Mouse (Mus musculus) granulocyte monocyte progenitor cell, adult 5-6 weeks (primary cell): ENCODE measurements around the gene Eipr1. TPM values are rescaled to one million over a fixed set of nuclear protein-coding genes. Genes with fewer than 3 reads are reported as not detected.

Source experiments
- ATAC-seq: replicated peaks from 2 replicates; pipeline ENCODE4 v1.8.0; 2016; ENCODE audit warnings: mild to moderate bottlenecking, moderate TSS enrichment, inconsistent platforms; ENCODE audit not compliant: poor library complexity, severe bottlenecking
- total RNA-seq, 2 experiments: library from RNA; stranded (forward) in 1 of 2; stranded (reverse) in 1 of 2; fragments of 200-712, 200-1000 nt in 1 of 2; fragments of >200 nt in 1 of 2; fragmentation: Nextera tagmentation in 1 of 2; gene quantifications; 2 replicates each; pipeline ENCODE4 v1.2.3; 2014 to 2017

Eipr1 gene
- total RNA-seq, 2 experiments from 2014 or later: 25.5 to 31.2 TPM

DNA sequence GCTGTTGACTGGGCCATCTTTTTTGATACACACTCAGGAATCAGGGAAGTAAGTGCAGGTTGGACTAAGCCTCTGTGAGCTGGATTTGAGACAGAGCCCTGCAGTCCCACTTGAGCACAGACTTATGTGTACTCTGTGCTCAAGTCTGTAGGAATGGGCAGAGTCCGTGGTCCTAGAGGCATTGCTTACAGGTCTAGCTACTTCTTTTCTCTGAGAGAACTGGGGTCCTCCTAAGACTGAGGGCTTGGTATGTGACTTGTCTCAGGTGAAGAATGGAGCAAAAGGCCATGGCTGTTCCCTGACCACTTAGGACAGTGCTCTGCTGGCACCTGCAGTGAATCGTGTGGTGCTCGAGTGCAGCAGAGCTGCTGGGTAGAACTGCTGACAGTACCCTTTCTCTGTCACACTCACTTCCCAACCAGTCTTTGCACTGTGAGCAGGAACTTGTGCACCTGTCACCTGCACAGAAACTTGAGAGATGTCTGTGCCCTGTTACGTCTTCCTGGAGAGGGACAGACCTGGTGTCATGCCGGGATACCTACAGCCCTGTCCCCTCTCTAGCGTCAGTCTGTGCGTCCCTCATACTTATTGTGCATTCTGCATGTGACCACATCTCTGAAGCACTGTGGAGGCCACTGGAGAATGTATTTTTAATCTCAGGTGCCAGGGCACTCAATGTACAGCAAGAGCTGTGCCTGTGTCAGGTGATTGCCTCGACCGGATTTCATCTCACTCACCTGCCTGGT lies 65.3 kb downstream of the Eipr1 start:
- no peak for ATAC-seq

DNA sequence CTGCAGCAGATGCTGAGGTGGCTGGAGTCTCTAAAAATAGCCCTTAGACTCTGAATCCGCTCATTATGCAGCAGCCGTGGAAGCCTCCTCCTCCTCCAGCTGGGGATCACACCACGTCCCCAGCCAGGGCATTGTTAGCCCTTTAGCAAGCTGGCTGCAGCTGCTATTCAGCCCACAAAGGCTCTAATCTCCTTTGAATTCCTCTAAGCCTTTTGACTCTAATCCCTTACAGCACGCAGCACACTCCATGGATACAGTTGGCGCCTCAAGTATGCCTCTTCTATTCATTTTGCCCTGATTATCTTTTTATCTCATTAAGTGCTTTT lies 65.8 kb downstream of the Eipr1 start:
- no peak for ATAC-seq

DNA sequence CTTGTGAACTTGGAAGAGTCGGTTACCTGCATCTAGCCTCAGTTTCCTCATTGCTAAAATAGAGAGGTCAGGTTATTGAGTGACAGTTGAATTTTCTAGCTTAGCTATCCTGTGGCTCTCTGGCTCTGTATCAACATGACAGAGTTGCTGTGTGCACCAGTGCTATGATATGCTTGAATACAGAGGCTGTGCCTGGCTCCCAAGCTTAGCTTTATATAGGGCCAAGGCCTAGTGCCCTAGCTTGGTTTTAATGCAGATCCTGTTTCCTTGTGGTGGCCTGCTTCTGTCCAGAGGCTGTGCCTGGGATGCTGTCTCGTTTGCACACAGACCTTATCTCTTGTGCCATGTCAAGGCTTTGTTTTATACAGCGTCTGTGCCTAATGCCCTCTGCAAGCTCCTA lies 66.3 kb downstream of the Eipr1 start:
- no peak for ATAC-seq

DNA sequence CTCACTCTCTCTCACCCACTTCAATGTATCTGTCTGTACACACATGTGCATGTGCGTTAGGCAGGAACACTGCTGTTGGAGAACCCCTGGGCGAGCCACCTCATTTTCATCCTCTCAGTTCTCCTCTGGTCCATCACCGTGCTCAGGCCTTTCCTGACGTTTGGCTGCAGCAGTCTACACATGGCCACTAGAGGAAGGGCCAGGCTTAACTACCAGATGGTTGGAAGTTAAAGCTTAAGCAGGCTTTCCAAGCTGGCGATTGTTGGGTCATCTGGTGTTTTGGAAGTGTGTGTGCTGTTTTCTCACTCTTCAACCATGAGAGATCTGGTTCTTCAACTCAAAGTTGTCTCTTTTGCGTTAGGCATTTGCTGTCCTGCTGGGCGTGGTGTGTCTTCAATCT lies 71.9 kb downstream of the Eipr1 start:
- no peak for ATAC-seq

DNA sequence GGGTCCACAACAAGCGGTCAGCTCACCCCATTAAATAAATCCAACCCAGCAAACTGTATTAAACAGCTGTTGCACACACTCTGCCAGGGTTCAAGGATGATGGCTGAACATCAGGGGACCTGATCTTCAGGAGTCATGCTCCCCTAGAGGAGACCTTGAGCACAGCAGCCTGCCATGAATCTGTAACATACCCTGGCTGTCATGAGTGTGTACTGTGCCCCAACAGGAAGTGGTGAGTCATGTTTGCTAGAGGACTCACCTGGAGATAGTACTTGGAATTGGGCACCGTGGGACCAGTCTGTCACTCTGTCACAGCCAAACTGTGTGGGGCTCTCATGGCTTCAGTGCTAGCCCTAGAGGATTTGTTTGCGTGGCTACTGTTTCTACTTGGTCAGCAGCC lies 77.9 kb downstream of the Eipr1 start:
- peak; percentile 80 for ATAC-seq

DNA sequence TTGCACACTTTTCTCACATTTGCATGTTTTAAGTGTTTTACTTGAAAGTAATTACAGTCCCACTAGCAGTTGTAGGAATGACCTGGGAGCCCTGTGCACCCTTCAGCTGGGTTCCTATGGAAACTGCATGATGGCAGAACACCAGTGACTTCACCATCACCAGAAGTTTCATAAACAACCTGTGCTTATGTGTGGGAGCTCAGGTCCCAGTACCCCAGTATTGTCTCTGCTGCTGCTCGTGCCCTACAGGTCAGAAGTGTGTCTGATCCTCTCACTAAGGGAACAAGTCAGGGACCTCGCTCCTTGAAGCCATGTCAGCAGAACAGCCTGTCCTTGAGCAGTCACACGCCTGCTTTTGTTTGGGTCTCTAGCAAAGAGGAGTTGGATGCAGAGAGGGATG lies 78.9 kb downstream of the Eipr1 start:
- ATAC-seq: no peak

DNA sequence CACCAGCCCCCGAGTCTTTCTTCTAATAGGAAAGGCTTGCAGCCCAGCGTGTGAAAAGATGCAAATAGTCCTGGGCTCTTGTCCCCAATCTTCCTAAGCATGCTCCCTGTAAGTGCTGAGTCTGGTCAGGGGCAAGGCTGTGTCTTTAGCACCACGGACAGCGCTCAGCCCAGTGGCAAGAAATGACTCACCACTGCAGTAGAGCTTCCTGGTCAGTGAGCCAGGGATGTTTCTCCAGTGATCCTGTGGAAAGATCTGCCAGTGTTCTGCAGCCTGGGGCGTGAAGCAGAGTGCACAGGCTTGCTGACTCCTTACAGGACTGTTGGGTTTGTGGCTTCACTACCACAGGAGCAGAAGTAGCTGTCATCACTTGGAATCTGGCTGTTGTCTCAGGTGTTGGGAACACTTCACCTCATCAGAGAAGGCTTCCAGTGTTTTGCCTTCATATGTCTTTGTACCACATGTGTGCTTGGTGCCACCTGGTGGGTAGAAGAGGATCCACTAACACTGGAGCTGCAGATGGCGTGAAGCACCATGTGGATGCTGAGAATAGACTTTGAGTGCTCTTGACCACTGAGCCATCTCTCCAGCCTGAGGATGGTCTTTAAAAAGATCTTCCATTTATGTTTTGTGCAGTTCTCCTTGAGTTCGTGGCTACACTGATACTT lies 79.6 kb downstream of the Eipr1 start:
- ATAC-seq: peak; percentile 63

DNA sequence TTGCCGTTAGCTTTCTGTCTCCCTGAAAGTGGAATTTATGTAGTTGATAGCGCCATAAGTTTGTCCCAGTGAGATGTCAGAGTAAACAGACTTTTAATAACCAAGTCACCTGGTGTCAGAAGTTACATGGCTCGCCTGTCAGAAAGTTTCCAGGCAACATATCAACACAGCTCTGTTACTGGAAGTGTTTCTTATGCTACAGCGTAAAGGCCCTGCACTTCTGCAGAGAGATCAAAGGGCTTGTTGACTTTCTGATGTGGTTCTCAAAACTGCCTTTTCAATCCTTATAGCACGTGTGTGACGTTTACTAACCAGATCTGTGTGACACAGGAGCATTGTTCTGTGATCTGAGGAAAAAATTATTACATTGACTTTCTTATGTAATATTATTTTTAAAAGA lies 82.7 kb downstream of the Eipr1 start:
- no peak for ATAC-seq

DNA sequence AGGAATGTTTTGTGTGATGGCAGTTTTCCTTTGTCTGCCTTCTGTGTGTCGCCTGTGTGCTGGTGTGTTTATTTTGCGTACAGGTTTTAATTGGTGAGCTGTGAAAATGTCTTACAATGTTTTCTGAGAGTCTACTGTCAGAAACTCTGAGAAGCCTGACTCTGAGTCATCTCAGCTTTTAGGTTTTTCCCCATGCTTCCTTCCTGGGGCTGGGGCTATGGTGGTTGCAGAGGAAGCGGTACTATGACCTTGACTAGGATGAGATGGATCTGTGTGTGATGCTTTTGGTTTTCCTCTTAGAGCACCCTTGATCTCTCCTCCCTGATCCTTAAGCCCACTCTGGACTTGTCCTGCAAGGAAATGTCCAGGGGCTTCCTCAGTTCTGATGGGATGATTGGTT lies 84.1 kb downstream of the Eipr1 start:
- ATAC-seq: no peak

DNA sequence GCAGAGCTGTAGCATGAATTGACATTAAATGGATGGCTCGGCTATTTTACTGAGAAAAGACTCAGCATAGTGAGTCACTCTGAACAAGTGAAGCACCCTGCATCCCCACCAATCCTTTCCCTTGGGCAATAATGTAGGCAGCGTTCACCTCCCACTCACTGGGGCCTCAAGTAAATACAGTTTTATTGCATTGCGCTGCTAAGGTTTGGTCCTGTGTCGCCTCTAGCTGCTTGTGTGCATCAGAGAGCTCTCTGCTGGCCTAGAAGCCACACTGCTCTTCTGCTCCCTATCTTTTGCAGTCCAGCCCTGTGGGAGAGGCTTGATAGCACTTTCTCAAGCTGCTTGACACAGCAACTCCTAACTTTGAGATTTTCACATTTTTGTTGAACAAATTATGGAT lies 86.7 kb downstream of the Eipr1 start:
- no peak for ATAC-seq

DNA sequence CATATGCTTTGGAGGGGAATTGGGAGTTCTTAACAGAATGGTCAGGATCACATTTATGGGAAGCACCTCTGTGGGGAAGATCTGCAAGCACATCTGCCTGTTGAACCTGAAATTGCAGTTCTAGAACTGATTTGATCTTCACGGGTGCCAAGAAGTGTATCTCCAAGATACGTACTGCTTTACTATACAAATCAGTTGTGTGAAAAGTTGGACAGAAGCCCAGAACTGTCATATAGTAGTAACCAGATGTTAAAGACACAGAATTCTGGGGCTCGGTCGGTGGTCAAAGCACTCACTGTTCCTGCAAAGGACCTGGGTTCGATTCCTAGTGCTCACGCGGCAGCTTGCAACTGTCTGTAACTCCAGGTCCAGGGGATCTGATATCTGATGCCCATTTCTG lies 87.4 kb downstream of the Eipr1 start:
- ATAC-seq: no peak

DNA sequence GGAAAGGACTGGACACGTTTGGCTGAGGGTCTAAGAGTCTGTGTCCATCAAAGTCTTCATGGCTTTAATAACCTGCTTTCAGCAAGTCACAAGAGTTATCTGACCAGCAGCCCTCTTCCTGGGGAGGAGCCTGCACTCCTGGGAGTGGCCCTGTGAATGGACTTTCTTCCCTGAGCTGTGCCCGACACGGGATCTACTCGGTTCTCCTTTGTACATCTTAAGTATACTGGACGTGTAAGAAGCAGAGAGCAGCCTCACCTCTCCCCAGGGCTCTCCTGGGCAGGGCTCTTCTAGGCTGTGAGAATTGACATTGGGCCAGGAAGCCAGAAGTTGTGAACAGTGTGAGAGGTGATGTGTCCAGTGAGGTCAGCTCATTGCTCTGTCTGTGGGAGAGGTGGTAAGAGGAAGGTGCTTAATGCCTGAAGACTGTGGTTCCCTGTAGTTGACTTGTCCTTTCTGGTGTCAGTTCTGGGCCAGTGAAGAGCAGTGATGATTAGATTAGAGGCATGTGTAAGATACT lies 89.6 kb downstream of the Eipr1 start:
- ATAC-seq: no peak

DNA sequence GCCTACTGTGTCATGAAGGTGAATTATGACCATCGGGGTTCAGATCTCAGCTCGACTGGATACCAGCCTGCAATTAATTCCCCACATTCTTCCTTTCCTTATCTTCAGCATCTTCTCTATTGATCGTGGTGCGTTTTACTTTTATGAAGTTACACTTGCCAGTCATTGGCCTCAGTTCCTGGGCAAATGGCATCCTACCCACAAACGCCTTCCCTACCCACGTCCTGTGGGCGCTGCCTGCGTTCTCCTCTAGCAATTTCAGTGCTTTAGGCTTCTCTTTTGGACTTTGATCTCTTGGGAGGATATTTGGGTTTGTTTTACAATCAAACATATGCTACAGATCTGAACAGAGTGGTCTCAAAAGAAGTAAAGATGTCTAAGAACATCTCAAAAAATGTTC lies 94.2 kb downstream of the Eipr1 start:
- ATAC-seq: no peak

DNA sequence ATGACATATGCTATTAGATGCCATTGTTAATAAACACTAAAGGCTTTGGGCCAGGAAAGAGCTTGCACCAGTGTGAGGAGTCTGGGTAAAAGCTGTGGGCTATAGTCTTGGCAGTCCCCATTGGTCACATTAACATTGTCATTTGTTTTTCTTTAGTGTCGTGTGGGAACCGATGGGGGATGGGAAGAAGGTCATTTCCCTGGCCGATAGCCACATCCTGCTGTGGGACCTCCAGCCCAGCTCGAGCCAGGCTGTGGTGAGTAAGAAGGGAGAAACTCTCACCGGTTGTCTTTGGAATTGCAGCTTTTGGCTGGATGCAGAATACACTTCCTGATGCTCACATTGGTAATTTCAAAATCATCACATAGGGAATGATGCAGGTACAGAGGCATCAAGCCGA lies 95.8 kb downstream of the Eipr1 start:
- ATAC-seq: no peak

DNA sequence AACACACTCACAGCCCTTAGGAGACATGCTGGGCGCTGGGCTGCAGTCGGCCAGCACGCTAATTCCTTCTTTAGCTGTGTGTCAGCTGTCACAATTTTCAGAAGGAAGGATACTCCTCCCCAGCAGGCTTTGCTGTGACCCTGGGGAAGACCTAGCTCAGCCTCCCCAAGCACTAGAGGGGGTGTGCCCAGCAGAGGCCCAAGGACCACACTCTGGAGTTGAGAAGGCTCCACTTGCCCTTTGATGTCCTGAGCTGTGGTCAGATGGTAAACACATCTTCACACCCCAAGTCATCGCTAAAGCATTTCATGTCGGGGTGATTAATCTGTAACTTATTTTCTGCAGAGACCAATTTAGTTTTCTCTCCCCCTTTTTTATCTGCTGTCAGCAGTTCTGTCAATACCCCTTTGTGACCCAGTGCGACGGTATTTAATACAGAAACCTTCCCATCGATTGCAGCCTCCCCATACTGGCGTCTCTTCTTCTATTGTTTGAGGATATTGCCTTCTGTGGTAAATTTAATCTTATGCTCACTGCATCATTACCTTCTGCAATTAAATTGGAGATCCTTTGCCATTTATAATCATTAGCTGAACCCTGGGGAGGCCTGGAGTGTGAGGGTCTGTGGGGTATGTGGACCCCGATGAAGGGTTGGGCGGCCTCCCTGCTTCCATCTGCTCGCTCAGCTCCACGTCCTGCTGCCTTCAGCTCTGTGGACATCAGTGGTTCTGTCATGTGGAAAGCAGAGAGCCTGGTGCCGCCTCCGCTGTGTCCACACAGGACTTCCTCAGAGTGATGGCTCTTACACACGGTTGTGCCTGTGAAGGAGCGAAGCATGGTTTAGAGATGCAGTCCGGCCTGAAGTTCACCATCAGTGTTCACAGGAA lies 97.4 kb downstream of the Eipr1 start:
- no peak for ATAC-seq

DNA sequence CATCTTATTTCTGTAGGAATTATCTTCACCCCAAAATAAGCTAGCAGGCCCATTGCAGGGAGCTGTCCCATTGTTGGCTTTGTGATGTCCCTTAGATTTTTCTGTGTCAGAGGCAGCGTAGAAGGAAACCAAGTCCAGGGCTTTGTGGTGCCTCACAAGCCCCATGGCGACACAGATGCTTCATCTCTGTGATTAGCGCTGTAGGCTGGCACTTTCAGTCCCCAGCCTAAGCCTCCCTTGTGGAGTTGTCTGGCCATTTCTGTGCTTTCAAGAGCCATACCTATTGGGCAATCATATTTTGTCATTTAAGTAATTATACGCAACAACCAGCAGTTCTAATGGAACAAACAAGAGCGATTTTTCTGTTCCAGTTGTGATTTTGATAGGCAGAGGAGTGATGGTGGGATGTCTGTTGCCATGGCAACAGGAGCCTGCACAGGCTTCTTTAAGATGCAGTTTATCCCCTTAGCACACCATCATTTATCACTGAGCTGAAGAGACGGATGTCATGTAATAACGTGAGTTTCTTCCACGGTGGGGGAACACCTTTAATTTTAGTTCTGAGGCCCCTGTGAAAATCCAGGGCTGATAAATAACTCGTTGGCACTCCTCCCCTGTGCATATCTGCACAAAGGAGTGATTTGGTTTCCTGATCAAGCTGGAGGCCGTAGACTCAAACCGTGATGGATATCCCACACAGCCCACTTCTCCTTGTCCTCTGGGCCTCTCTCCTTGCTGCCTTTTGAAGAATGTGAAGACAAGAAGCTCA lies 108.1 kb downstream of the Eipr1 start:
- ATAC-seq: no peak

DNA sequence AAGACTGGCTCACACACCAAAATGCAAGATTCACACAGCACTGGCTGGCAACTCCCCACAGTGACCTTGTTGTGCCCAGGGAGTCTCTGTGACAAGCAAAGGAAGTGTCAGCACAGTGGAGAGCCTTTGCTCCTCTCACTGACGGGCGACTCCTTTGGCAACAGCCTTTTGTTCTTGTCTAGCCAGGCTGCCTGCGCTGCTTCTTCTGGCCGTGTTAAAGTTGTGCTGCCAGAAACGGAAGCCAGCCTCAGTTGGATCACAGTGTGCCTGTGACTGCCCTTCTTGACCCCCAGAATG lies 108.6 kb downstream of the Eipr1 start:
- no peak for ATAC-seq

DNA sequence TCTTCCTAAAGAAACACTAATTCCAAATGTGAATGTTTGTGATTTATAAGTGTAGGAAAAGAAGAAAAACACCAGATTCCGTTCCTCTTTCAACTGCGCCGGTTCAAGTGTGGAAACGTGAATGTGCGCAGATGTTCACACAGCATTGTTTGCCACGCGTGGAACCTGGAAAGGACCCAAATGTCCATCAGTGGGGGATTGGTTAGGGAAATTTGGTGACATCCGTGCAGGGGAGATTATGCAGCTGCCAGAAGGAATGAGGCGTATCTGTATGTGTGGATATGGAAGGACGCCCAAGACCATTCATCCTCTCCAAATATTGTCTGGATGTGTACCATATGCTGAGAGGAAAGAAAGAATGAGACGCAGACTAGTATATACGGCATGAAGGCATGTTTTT lies 111.7 kb downstream of the Eipr1 start:
- no peak for ATAC-seq

DNA sequence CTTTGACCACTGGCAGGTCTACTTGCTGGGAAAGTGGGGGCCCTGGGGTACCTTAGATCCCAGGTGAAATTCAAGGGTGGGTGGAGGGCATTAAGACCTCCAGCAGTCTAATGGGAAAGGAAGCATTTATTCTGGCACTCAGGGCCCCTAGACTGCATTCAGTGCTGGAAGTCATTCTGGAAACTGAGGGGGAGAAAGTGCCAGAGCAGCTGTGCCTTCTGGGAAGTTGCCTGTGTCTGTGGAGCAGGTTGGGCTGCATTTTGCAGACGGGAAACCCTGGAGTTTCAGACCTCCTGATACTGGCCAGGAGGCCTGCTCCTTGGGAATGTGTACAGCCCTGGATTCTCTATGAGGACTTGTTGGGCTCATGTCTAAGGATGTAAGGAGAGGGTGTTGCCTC lies 114.5 kb downstream of the Eipr1 start:
- ATAC-seq: no peak

DNA sequence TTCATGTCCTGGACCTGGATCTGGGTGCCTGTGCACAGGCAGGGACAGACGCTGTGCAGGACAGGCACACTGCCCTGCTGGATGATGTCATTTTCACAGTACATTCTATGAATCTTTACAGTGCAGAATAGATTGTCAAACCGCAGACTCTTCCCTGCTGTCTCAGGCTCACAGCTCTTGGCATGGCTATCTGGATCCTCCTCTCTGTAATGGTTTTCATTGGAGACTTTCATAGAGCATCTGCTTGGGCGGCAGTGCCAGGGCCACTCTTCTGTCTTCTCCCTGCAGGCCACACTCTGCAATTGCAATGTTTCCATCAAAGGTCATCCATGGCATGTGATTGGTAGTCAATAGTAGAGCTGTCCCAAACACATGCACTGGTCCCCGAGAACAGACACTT lies 117.2 kb downstream of the Eipr1 start:
- ATAC-seq: no peak

DNA sequence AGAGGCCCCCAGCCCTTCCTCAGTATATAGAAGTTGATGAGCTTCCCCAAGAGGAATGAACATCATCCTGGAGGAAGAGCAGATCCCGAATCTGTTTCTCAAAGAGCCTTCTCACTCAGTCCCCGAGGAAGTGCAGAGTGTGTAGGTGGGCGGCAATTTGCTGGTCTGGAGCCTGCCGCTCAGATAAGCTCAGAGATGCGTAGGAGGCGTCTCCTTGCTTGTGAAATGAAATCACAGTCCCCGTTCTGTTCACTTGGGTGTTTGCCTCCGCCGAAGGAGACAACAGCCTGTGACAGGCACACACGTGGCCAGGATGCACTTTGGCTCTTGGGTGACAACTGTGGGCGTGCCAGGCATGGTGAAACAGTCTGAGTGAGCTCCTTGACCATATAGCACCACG lies 120.7 kb downstream of the Eipr1 start:
- ATAC-seq: no peak
